In genomic region chr8:105367107-105367506, GRCm38 (mm10) we compare ENCODE assay signal across 11 mouse cellular contexts. TPM values are rescaled to one million over a fixed set of nuclear protein-coding genes. Genes with fewer than 3 reads are reported as not detected.
DNase-seq lines count a peak whose midpoint lies in the region; ATAC-seq and TF ChIP-seq lines count a peak whose summit lies in the region.
"Had no signal": no experiment of that assay in that cellular context is flagged by ENCODE, and none has a peak within 500 bp of the region (broad histone marks: within the 10 kb centered on the region; RNA-seq: fewer than 3 reads in every experiment).

No protein-coding gene starts in this region.

- TF ChIP-seq CTCF in kidney, postnatal 0 days (IDR thresholded peaks at IDR 0.05; ENCODE audit: low read depth) = peak; percentile 68
- TF ChIP-seq CTCF in CH12.LX (conservative IDR thresholded peaks at IDR 0.05 in 1 of 2, IDR thresholded peaks at IDR 0.05 in 1 of 2; ENCODE audit: low read depth in 2 of 2, low read length in 2 of 2) = peak; percentile 12 to 76; a peak in 2 of 4 replicates

- H3K4me2 ChIP-seq in kidney, postnatal 0 days (ENCODE audit: low read length) = no peak overlapping the region
- no peak overlapping the region for H3K4me2 ChIP-seq in CH12.LX (ENCODE audit: insufficient read depth, low read depth, poor library complexity, severe bottlenecking)
- H3K4me2 ChIP-seq: lung, embryonic 15.5 days had no signal

- DNase-seq in kidney, postnatal 0 days (ENCODE audit: low spot score) = peak; percentile 64
- DNase-seq in kidney, adult 18-20 months = no peak
- DNase-seq in 416B (ENCODE audit: low read depth) (peak; percentile 53), CH12.LX (ENCODE audit: extremely low read depth) (peak; percentile 31)
- DNase-seq in urinary bladder, adult 2 months (ENCODE audit: low spot score) = no peak
- no peak for DNase-seq in left cerebral cortex, adult 8-10 months (ENCODE audit: low spot score in 2 of 2)
- DNase-seq: adrenal gland, postnatal 25 days had no signal

- no peak overlapping the region for H3K27ac ChIP-seq in kidney, postnatal 0 days
- H3K27ac ChIP-seq in CH12.LX (ENCODE audit: insufficient read depth, low read depth) = no peak overlapping the region
- H3K27ac ChIP-seq: embryonic facial prominence, embryonic 10.5 days; lung, embryonic 15.5 days had no signal

- WGBS in kidney, postnatal 0 days = 72% methylated on average over 2 of the region's 2 CpGs

- no peak for ATAC-seq in kidney, postnatal 0 days (replicated peaks; ENCODE audit: low FRiP score, low read depth)
- peak; percentile 50; the same call in 1 of the 2 replicates for ATAC-seq in granulocyte monocyte progenitor cell, adult 5-6 weeks (replicated peaks; ENCODE audit: poor library complexity, severe bottlenecking)

- H3K79me2 ChIP-seq in CH12.LX (replicated peaks; ENCODE audit: control insufficient read depth, extremely low read depth, insufficient read depth, poor library complexity, severe bottlenecking) = no peaks in the 10 kb centered on the region

- H3K4me3 ChIP-seq in kidney, postnatal 0 days (replicated peaks; ENCODE audit: low read depth, low read length) = no peak overlapping the region
- no peak overlapping the region for H3K4me3 ChIP-seq in CH12.LX (replicated peaks in 1 of 3; ENCODE audit: low read depth in 2 of 3, low read length in 2 of 3, poor library complexity in 1 of 3)
- H3K4me3 ChIP-seq: embryonic facial prominence, embryonic 10.5 days; lung, embryonic 15.5 days had no signal

- no peak for TF ChIP-seq EP300 in CH12.LX (IDR thresholded peaks at IDR 0.05; ENCODE audit: low read length)

- in situ Hi-C loops in CH12.LX (cut with MboI; ENCODE audit: low pct_ligation_motif_present, low pct_unique_long_range_greater_than_20kb, low sequenced_read_pairs) = loop anchor here (10.0 kb wide), 1 partner anchor 108 kb away; the partner anchor contains the start of gene Tppp3

- peak; percentile 47 for TF ChIP-seq RAD21 in CH12.LX (IDR thresholded peaks at IDR 0.05; ENCODE audit: low read depth, low read length)

- no peak overlapping the region for H3K9ac ChIP-seq in kidney, postnatal 0 days (ENCODE audit: low read depth, low read length)
- no peak overlapping the region for H3K9ac ChIP-seq in CH12.LX (ENCODE audit: insufficient read depth, low read depth)
- H3K9ac ChIP-seq: lung, embryonic 15.5 days had no signal

- no peak for TF ChIP-seq POLR2A in CH12.LX (IDR thresholded peaks at IDR 0.05; ENCODE audit: low read depth, low read length)

- H3K9me3 ChIP-seq in kidney, postnatal 0 days (replicated peaks; ENCODE audit: low read length) = no peaks in the 10 kb centered on the region
- no peaks in the 10 kb centered on the region for H3K9me3 ChIP-seq in CH12.LX (replicated peaks; ENCODE audit: low read length)
- H3K9me3 ChIP-seq: embryonic facial prominence, embryonic 10.5 days; lung, embryonic 15.5 days had no signal

- no peaks in the 10 kb centered on the region for H3K4me1 ChIP-seq in kidney, postnatal 0 days (replicated peaks; ENCODE audit: insufficient read depth, low read length)
- no peaks in the 10 kb centered on the region for H3K4me1 ChIP-seq in CH12.LX (ENCODE audit: control insufficient read depth in 1 of 2, insufficient read depth in 2 of 2)

- H3K27me3 ChIP-seq in kidney, postnatal 0 days (ENCODE audit: insufficient read depth, low read length) = no peaks in the 10 kb centered on the region
- H3K27me3 ChIP-seq in CH12.LX (replicated peaks) = no peaks in the 10 kb centered on the region
- H3K27me3 ChIP-seq: lung, embryonic 15.5 days had no signal

- dilution Hi-C loops in CH12.LX (cut with MboI; ENCODE audit: extremely low pct_ligation_motif_present, extremely low pct_unique_long_range_greater_than_20kb, low sequenced_read_pairs) = no loop called here

- no peaks in the 10 kb centered on the region for H3K36me3 ChIP-seq in kidney, postnatal 0 days (ENCODE audit: insufficient read depth, low read length)
- peaks cover 3 to 23% of the 10 kb centered on the region in 2 experiments for H3K36me3 ChIP-seq in CH12.LX (replicated peaks in 1 of 2; ENCODE audit: control insufficient read depth in 1 of 2, insufficient read depth in 1 of 2, low read length in 1 of 2)

TF ChIP-seq in CH12.LX, 34 proteins besides CTCF, POLR2A, EP300 and RAD21:
- no peak for TF ChIP-seq HCFC1 (IDR thresholded peaks at IDR 0.05; ENCODE audit: low read depth, low read length)
- TF ChIP-seq POLR2AphosphoS2 (IDR thresholded peaks at IDR 0.05; ENCODE audit: low read depth, low read length) = no peak
- no peak for TF ChIP-seq MXI1 (IDR thresholded peaks at IDR 0.05; ENCODE audit: low read depth, low read length)
- peak; percentile 36; the same call in 1 of the 2 replicates for TF ChIP-seq SMC3 (IDR thresholded peaks at IDR 0.05; ENCODE audit: low read depth, low read length)
- no peak for TF ChIP-seq MAFK (IDR thresholded peaks at IDR 0.05; ENCODE audit: insufficient replicate concordance, low read length)
- TF ChIP-seq ZNF384 (IDR thresholded peaks at IDR 0.05; ENCODE audit: low read depth, low read length) = no peak
- TF ChIP-seq ZKSCAN1 (IDR thresholded peaks at IDR 0.05; ENCODE audit: borderline replicate concordance, low read depth, low read length) = no peak
- TF ChIP-seq E2F4 (IDR thresholded peaks at IDR 0.05; ENCODE audit: insufficient replicate concordance, low read depth, low read length) = no peak
- no peak for TF ChIP-seq JUND (conservative IDR thresholded peaks at IDR 0.05; ENCODE audit: low read depth, low read length)
- TF ChIP-seq MYC (IDR thresholded peaks at IDR 0.05; ENCODE audit: low read depth, low read length) = peak; percentile 68
- no peak for TF ChIP-seq ETS1 (conservative IDR thresholded peaks at IDR 0.05; ENCODE audit: low read depth, low read length)
- no peak for TF ChIP-seq ZMIZ1 (IDR thresholded peaks at IDR 0.05; ENCODE audit: low read depth, low read length)
- no peak for TF ChIP-seq CHD1 (IDR thresholded peaks at IDR 0.05; ENCODE audit: low read depth, low read length)
- TF ChIP-seq MAX (IDR thresholded peaks at IDR 0.05; ENCODE audit: low read length) = no peak

RNA-seq across cellular contexts. Expression of gene Plekhg4, which starts 6.0 kb away (rescaled TPM):
- polyA plus RNA-seq in kidney, postnatal 0 days (2015; fragmentation: Nextera tagmentation; extraction: Ambion mirVana) = 0.31 and 0.33 TPM in 2 replicates
- total RNA-seq in CH12.LX (2012; rRNA removed) (0.80 and 1.1 TPM in 2 replicates), CH12.LX (2014; rRNA removed) (0.44 and 0.59 TPM in 2 replicates)
- 0.33 and 0.54 TPM in 2 replicates for polyA plus RNA-seq in CH12.LX (2012; ENCODE audit: insufficient read length, low read depth)
- total RNA-seq in granulocyte monocyte progenitor cell, adult 5-6 weeks (2014; fragmentation: Nextera tagmentation) = 0.47 TPM in 1 of 2 replicates, not detected in the other
- 0.09 TPM in 1 of 2 replicates, not detected in the other for total RNA-seq in granulocyte monocyte progenitor cell, adult 5-6 weeks (2017)
- 0.25 and 0.50 TPM in 2 replicates for polyA plus RNA-seq in urinary bladder, adult 2 months (2012; rRNA removed)
- total RNA-seq in left cerebral cortex, adult 8-10 months (2022) = 1 to 10 TPM; 1.3 to 2.5 (median 1.6) TPM
- total RNA-seq: hematopoietic stem cell, adult 5-6 weeks had no signal

RNA-seq across cellular contexts. Expression of gene Slc9a5, which starts 18.5 kb away (rescaled TPM):
- 1.3 and 1.4 TPM in 2 replicates for polyA plus RNA-seq in kidney, postnatal 0 days (2015; fragmentation: Nextera tagmentation; extraction: Ambion mirVana)
- 3.5 and 4.5 TPM in 2 replicates for total RNA-seq in CH12.LX (2012; rRNA removed)
- total RNA-seq in CH12.LX (2014; rRNA removed) = 0.72 and 0.95 TPM in 2 replicates
- polyA plus RNA-seq in CH12.LX (2012; ENCODE audit: insufficient read length, low read depth) = 3.1 and 3.5 TPM in 2 replicates
- total RNA-seq in granulocyte monocyte progenitor cell, adult 5-6 weeks (2014; fragmentation: Nextera tagmentation) = 0.82 and 3.8 TPM in 2 replicates
- 0.41 and 0.73 TPM in 2 replicates for total RNA-seq in granulocyte monocyte progenitor cell, adult 5-6 weeks (2017)
- 2.6 and 3.4 TPM in 2 replicates for polyA plus RNA-seq in urinary bladder, adult 2 months (2012; rRNA removed)
- total RNA-seq in left cerebral cortex, adult 8-10 months (2022) = 10 to 100 TPM; 28.9 to 30.7 (median 29.7) TPM

RNA-seq across cellular contexts. Expression of gene Fhod1, which starts 19.4 kb away (rescaled TPM):
- 1.8 and 2.3 TPM in 2 replicates for polyA plus RNA-seq in kidney, postnatal 0 days (2015; fragmentation: Nextera tagmentation; extraction: Ambion mirVana)
- total RNA-seq in CH12.LX (2012; rRNA removed) (3.1 and 3.5 TPM in 2 replicates), CH12.LX (2014; rRNA removed) (0.81 and 1.8 TPM in 2 replicates)
- polyA plus RNA-seq in CH12.LX (2012; ENCODE audit: insufficient read length, low read depth) = 7.4 and 8.1 TPM in 2 replicates
- total RNA-seq in granulocyte monocyte progenitor cell, adult 5-6 weeks (2014; fragmentation: Nextera tagmentation) = 7.0 and 12.9 TPM in 2 replicates
- total RNA-seq in granulocyte monocyte progenitor cell, adult 5-6 weeks (2017) = 2.5 and 2.6 TPM in 2 replicates
- polyA plus RNA-seq in urinary bladder, adult 2 months (2012; rRNA removed) = 17.0 and 18.4 TPM in 2 replicates
- 1 to 10 TPM; 2.5 to 5.2 (median 4.0) TPM for total RNA-seq in left cerebral cortex, adult 8-10 months (2022)

RNA-seq across cellular contexts. Expression of gene Tmem208, which starts 41.0 kb away (rescaled TPM):
- 134 and 140 TPM in 2 replicates for polyA plus RNA-seq in kidney, postnatal 0 days (2015; fragmentation: Nextera tagmentation; extraction: Ambion mirVana)
- total RNA-seq in CH12.LX (2012; rRNA removed) = 88.1 and 113 TPM in 2 replicates
- total RNA-seq in CH12.LX (2014; rRNA removed) = 133 and 135 TPM in 2 replicates
- polyA plus RNA-seq in CH12.LX (2012; ENCODE audit: insufficient read length, low read depth) = 76.2 and 99.9 TPM in 2 replicates
- total RNA-seq in granulocyte monocyte progenitor cell, adult 5-6 weeks (2014; fragmentation: Nextera tagmentation) = 82.8 and 106 TPM in 2 replicates
- 37.1 and 64.8 TPM in 2 replicates for total RNA-seq in granulocyte monocyte progenitor cell, adult 5-6 weeks (2017)
- 72.7 and 103 TPM in 2 replicates for polyA plus RNA-seq in urinary bladder, adult 2 months (2012; rRNA removed)
- total RNA-seq in left cerebral cortex, adult 8-10 months (2022) = 10 to 100 TPM; 33.7 to 46.5 (median 40.0) TPM

RNA-seq across cellular contexts. Expression of gene Lrrc29, which starts 41.0 kb away (rescaled TPM):
- polyA plus RNA-seq in kidney, postnatal 0 days (2015; fragmentation: Nextera tagmentation; extraction: Ambion mirVana) = 5.2 and 5.6 TPM in 2 replicates
- 1.7 and 1.8 TPM in 2 replicates for total RNA-seq in CH12.LX (2012; rRNA removed)
- 0.73 and 1.4 TPM in 2 replicates for total RNA-seq in CH12.LX (2014; rRNA removed)
- 1.4 and 1.8 TPM in 2 replicates for polyA plus RNA-seq in CH12.LX (2012; ENCODE audit: insufficient read length, low read depth)
- total RNA-seq in granulocyte monocyte progenitor cell, adult 5-6 weeks (2014; fragmentation: Nextera tagmentation) = 5.2 and 5.3 TPM in 2 replicates
- 2.0 and 2.3 TPM in 2 replicates for total RNA-seq in granulocyte monocyte progenitor cell, adult 5-6 weeks (2017)
- polyA plus RNA-seq in urinary bladder, adult 2 months (2012; rRNA removed) = 3.9 and 6.1 TPM in 2 replicates
- total RNA-seq in left cerebral cortex, adult 8-10 months (2022) = 1 to 10 TPM; 5.8 to 8.7 (median 7.1) TPM

Comparison
In these comparisons a context has a peak if more than half of its experiments do, and no peak if none do; other contexts are left out.
1. DNase-seq: peak in kidney, postnatal 0 days (single experiment), 416B (single experiment) and CH12.LX (single experiment); none in kidney, adult 18-20 months (single experiment), urinary bladder, adult 2 months (single experiment) and left cerebral cortex, adult 8-10 months (0 of 2).
2. RNA of gene Slc9a5, which starts 18.5 kb away (total RNA-seq): 28.9 to 30.7 TPM in left cerebral cortex, adult 8-10 months; 0.72 to 4.5 TPM in CH12.LX and 0.41 to 3.8 TPM in granulocyte monocyte progenitor cell, adult 5-6 weeks; every median in the first group is over 4 times any median in the second.